8 mouse cellular contexts compared by ENCODE assay signal in genomic region chrX:133688156-133688555, GRCm38 (mm10). TPM values are rescaled to one million over a fixed set of nuclear protein-coding genes. Genes with fewer than 3 reads are reported as not detected.
DNase-seq lines count a peak whose midpoint lies in the region; ATAC-seq and TF ChIP-seq lines count a peak whose summit lies in the region.

No protein-coding gene starts in this region.

- H3K27ac ChIP-seq in kidney, adult 2 months (ENCODE audit: insufficient read depth, low read depth, low read length) = no peak overlapping the region
- peak overlapping the region; percentile 86 for H3K27ac ChIP-seq in forebrain, embryonic 13.5 days
- peak overlapping the region; percentile 33; the same call in 1 of the 2 replicates for H3K27ac ChIP-seq in intestine, embryonic 16.5 days (ENCODE audit: low read length)
- H3K27ac ChIP-seq in neural tube, embryonic 11.5 days (ENCODE audit: low read depth, low read length) = no peak overlapping the region

- ATAC-seq in forebrain, embryonic 13.5 days = 0 out of 2 replicates have a peak, but pooled peaks have one; percentile 14
- ATAC-seq in intestine, embryonic 16.5 days = no peak
- peak; percentile 5; the same call in 1 of the 2 replicates for ATAC-seq in neural tube, embryonic 11.5 days (ENCODE audit: insufficient read depth, low FRiP score, low TSS enrichment)

- H3K4me2 ChIP-seq in forebrain, embryonic 13.5 days = peak overlapping the region; percentile 70
- peak overlapping the region; percentile 83 for H3K4me2 ChIP-seq in intestine, embryonic 16.5 days (ENCODE audit: low read depth, low read length)
- peak overlapping the region; percentile 71 for H3K4me2 ChIP-seq in neural tube, embryonic 11.5 days (ENCODE audit: low read depth)

- under 1% methylated on average over 31 of the region's 31 CpGs for WGBS in kidney, adult 2 months
- WGBS in forebrain, embryonic 13.5 days = 11% methylated on average over 22 of the region's 31 CpGs
- 10% methylated on average over 20 of the region's 31 CpGs for WGBS in intestine, embryonic 16.5 days
- 16% methylated on average over 31 of the region's 31 CpGs for WGBS in neural tube, embryonic 11.5 days

- no peaks in the 10 kb centered on the region for H3K4me1 ChIP-seq in kidney, adult 2 months (ENCODE audit: control insufficient read depth, insufficient read depth, low read length)
- peaks cover 10% of the 10 kb centered on the region; the same call in 1 of the 2 replicates for H3K4me1 ChIP-seq in forebrain, embryonic 13.5 days
- H3K4me1 ChIP-seq in intestine, embryonic 16.5 days (ENCODE audit: control insufficient read depth, insufficient read depth, low read length) = no peaks in the 10 kb centered on the region
- no peaks in the 10 kb centered on the region for H3K4me1 ChIP-seq in neural tube, embryonic 11.5 days (ENCODE audit: control insufficient read depth, insufficient read depth, low read length)

- no peak for TF ChIP-seq CTCF in kidney, adult 2 months (conservative IDR thresholded peaks at IDR 0.05; ENCODE audit: insufficient read depth, insufficient read length, low read depth, low read length)

- H3K36me3 ChIP-seq in kidney, adult 2 months (ENCODE audit: control insufficient read depth, insufficient read depth, low read length) = no peaks in the 10 kb centered on the region
- no peaks in the 10 kb centered on the region for H3K36me3 ChIP-seq in forebrain, embryonic 13.5 days (ENCODE audit: poor library complexity, severe bottlenecking)
- no peaks in the 10 kb centered on the region for H3K36me3 ChIP-seq in intestine, embryonic 16.5 days (ENCODE audit: control insufficient read depth, insufficient read depth, low read length)
- no peaks in the 10 kb centered on the region for H3K36me3 ChIP-seq in neural tube, embryonic 11.5 days (ENCODE audit: control insufficient read depth, insufficient read depth, low read length)

- H3K9ac ChIP-seq in forebrain, embryonic 13.5 days = peak overlapping the region; percentile 77
- H3K9ac ChIP-seq in intestine, embryonic 16.5 days (ENCODE audit: low read depth, low read length) = peak overlapping the region; percentile 63
- peak overlapping the region; percentile 35 for H3K9ac ChIP-seq in neural tube, embryonic 11.5 days (ENCODE audit: low read length)

- TF ChIP-seq POLR2A in kidney, adult 2 months (IDR thresholded peaks at IDR 0.05; ENCODE audit: low read depth, low read length) = no peak

- H3K9me3 ChIP-seq in forebrain, embryonic 13.5 days (replicated peaks) = no peaks in the 10 kb centered on the region
- H3K9me3 ChIP-seq in intestine, embryonic 16.5 days (ENCODE audit: control insufficient read depth, low read length) = no peaks in the 10 kb centered on the region
- no peaks in the 10 kb centered on the region for H3K9me3 ChIP-seq in neural tube, embryonic 11.5 days (ENCODE audit: control insufficient read depth, low read length)

- peak overlapping the region; percentile 59 for H3K4me3 ChIP-seq in kidney, adult 2 months (ENCODE audit: insufficient read depth, low read depth, low read length)
- peak overlapping the region; percentile 56 for H3K4me3 ChIP-seq in forebrain, embryonic 13.5 days
- peak overlapping the region; percentile 56 for H3K4me3 ChIP-seq in intestine, embryonic 16.5 days (ENCODE audit: low read length)
- peak overlapping the region; percentile 52 for H3K4me3 ChIP-seq in neural tube, embryonic 11.5 days (ENCODE audit: low read depth, low read length)

- peak; percentile 1 for DNase-seq in kidney, adult 2 months
- no peak for DNase-seq in kidney, adult 9 months
- DNase-seq in NIH3T3 (ENCODE audit: low read depth) = peak; percentile 44
- no peak for DNase-seq in neural tube, embryonic 11.5 days (ENCODE audit: low spot score)
- no peak for DNase-seq in urinary bladder, postnatal 14 days (ENCODE audit: low spot score)
- DNase-seq in testis, postnatal 14 days (ENCODE audit: low spot score) = no peak

- no peaks in the 10 kb centered on the region; the same call in 1 of the 2 replicates for H3K27me3 ChIP-seq in kidney, adult 2 months (replicated peaks; ENCODE audit: control insufficient read depth, insufficient read depth, low read length)
- H3K27me3 ChIP-seq in forebrain, embryonic 13.5 days = no peaks in the 10 kb centered on the region
- peaks cover 31% of the 10 kb centered on the region for H3K27me3 ChIP-seq in intestine, embryonic 16.5 days (replicated peaks; ENCODE audit: control insufficient read depth, insufficient read depth, low read length)
- no peaks in the 10 kb centered on the region; the same call in 1 of the 2 replicates for H3K27me3 ChIP-seq in neural tube, embryonic 11.5 days (ENCODE audit: control insufficient read depth, insufficient read depth, low read length)

RNA-seq across cellular contexts. Expression of gene Pcdh19, which starts 0.6 kb away (rescaled TPM):
- 0.44 and 0.48 TPM in 2 replicates for polyA plus RNA-seq in kidney, adult 2 months (2012; rRNA removed)
- 16.2 and 19.2 TPM in 2 replicates for polyA plus RNA-seq in forebrain, embryonic 13.5 days (2015; fragmentation: Nextera tagmentation; extraction: Ambion mirVana)
- polyA plus RNA-seq in intestine, embryonic 16.5 days (2015; fragmentation: Nextera tagmentation; extraction: Ambion mirVana) = 0.98 and 1.6 TPM in 2 replicates
- polyA plus RNA-seq in neural tube, embryonic 11.5 days (2014; fragmentation: Nextera tagmentation; extraction: Ambion mirVana) = 3.4 and 4.0 TPM in 2 replicates

Comparison
In these comparisons a context has a peak if more than half of its experiments do, and no peak if none do; other contexts are left out.
1. DNase-seq: peak in kidney, adult 2 months (single experiment) and NIH3T3 (single experiment); none in kidney, adult 9 months (single experiment), neural tube, embryonic 11.5 days (single experiment), urinary bladder, postnatal 14 days (single experiment) and testis, postnatal 14 days (single experiment).
2. H3K27ac ChIP-seq: peak in forebrain, embryonic 13.5 days (single experiment) and intestine, embryonic 16.5 days (single experiment); none in kidney, adult 2 months (single experiment) and neural tube, embryonic 11.5 days (single experiment).
3. Peak in every context shown above with its lines, with median percentiles within 50 percentile points of each other: H3K4me3 ChIP-seq, H3K4me2 ChIP-seq and H3K9ac ChIP-seq.